ENCODE assay signal across 8 mouse cellular contexts in the genomic region with DNA sequence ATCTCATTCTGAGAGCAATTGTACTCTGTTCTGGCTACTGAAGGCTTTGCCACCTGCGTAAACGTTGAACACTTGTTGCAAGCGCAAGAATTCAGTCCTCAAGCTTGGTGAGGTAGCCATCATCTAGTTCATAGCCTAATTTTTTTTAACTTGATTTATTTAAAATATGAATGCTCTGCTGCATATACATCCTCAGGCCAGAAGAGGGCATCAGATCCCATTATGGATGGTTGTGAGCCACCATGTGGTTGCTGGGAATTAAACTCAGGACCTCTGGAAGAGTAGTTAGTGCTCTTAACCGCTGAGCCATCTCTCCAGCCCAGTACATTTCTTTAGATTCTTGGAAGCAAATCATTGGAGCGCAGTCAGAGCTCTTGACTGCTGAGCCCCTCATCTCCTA.
DNase-seq lines count a peak whose midpoint lies in the region; ATAC-seq and TF ChIP-seq lines count a peak whose summit lies in the region.
"Not testable (repeated sequence)": the region's sequence is repeated elsewhere in the genome, so short reads cannot be mapped to it uniquely, and the experiment has no call there.

No protein-coding gene starts in this region.

- H3K79me2 ChIP-seq in CH12.LX (replicated peaks; ENCODE audit: control insufficient read depth, extremely low read depth, insufficient read depth, poor library complexity, severe bottlenecking): not testable (repeated sequence)

- H3K27me3 ChIP-seq in CH12.LX (replicated peaks); forebrain, postnatal 0 days (ENCODE audit: insufficient read depth, low read length); liver, embryonic 14.5 days (ENCODE audit: control insufficient read depth, insufficient read depth, low read length); stomach, postnatal 0 days (ENCODE audit: control insufficient read depth, insufficient read depth, low read length): not testable (repeated sequence)

- H3K36me3 ChIP-seq in CH12.LX (replicated peaks in 1 of 2; ENCODE audit: control insufficient read depth in 1 of 2, insufficient read depth in 1 of 2, low read length in 1 of 2): peaks cover 42 to 85% of the 10 kb centered on the region in 2 experiments
- H3K36me3 ChIP-seq in forebrain, postnatal 0 days (ENCODE audit: insufficient read depth): peaks cover 55% of the 10 kb centered on the region
- H3K36me3 ChIP-seq in liver, embryonic 14.5 days (replicated peaks; ENCODE audit: control insufficient read depth, insufficient read depth, low read depth): peaks cover 61% of the 10 kb centered on the region
- H3K36me3 ChIP-seq in stomach, postnatal 0 days (ENCODE audit: control insufficient read depth, insufficient read depth, low read length): peaks cover 20% of the 10 kb centered on the region; the same call in 1 of the 2 replicates

- DNase-seq in 3T3-L1 (ENCODE audit: low read depth, low spot score) (peak; percentile 25), R1 (ENCODE audit: low read depth, low spot score) (peak; percentile 28)
- not testable (repeated sequence) for DNase-seq in CH12.LX (ENCODE audit: extremely low read depth); forebrain, postnatal 0 days; liver, embryonic 14.5 days (ENCODE audit: low read depth in 3 of 3, low spot score in 3 of 3); stomach, postnatal 0 days (ENCODE audit: low spot score)
- peak; percentile 17 for DNase-seq in induced T-regulatory cell, adult 2 months (ENCODE audit: low read depth)
- DNase-seq in lung, postnatal 36 days: peak; percentile 20

- not testable (repeated sequence) for ATAC-seq in forebrain, postnatal 0 days; liver, embryonic 14.5 days (ENCODE audit: insufficient read depth); stomach, postnatal 0 days (ENCODE audit: low FRiP score, low TSS enrichment)

- 93% methylated on average over 5 of the region's 5 CpGs for WGBS in forebrain, postnatal 0 days
- 93% methylated on average over 5 of the region's 5 CpGs for WGBS in liver, embryonic 14.5 days (ENCODE audit: insufficient replicate concordance)
- 95% methylated on average over 5 of the region's 5 CpGs for WGBS in stomach, postnatal 0 days

- dilution Hi-C loops in CH12.LX (cut with MboI; ENCODE audit: extremely low pct_ligation_motif_present, extremely low pct_unique_long_range_greater_than_20kb, low sequenced_read_pairs): not testable (repeated sequence)

- H3K9ac ChIP-seq in CH12.LX (ENCODE audit: insufficient read depth, low read depth); forebrain, postnatal 0 days; liver, embryonic 14.5 days (replicated peaks); stomach, postnatal 0 days (ENCODE audit: low read length): not testable (repeated sequence)

- H3K4me3 ChIP-seq in CH12.LX (replicated peaks in 1 of 3; ENCODE audit: low read depth in 2 of 3, low read length in 2 of 3, poor library complexity in 1 of 3); forebrain, postnatal 0 days (ENCODE audit: low read depth, low read length); liver, embryonic 14.5 days (ENCODE audit: insufficient read depth in 1 of 2, low read depth in 2 of 2, low read length in 2 of 2); stomach, postnatal 0 days (ENCODE audit: low read depth, low read length): not testable (repeated sequence)

- not testable (repeated sequence) for TF ChIP-seq EP300 in CH12.LX (IDR thresholded peaks at IDR 0.05; ENCODE audit: low read length); liver, embryonic 14.5 days (IDR thresholded peaks at IDR 0.05; ENCODE audit: low read depth); stomach, postnatal 0 days (optimal IDR thresholded peaks at IDR 0.05)

- not testable (repeated sequence) for H3K27ac ChIP-seq in CH12.LX (ENCODE audit: insufficient read depth, low read depth); forebrain, postnatal 0 days (ENCODE audit: low read depth, low read length); liver, embryonic 14.5 days; stomach, postnatal 0 days (replicated peaks)

- TF ChIP-seq CTCF in CH12.LX (conservative IDR thresholded peaks at IDR 0.05 in 1 of 2, IDR thresholded peaks at IDR 0.05 in 1 of 2; ENCODE audit: low read depth in 2 of 2, low read length in 2 of 2): peak; percentile 10 to 31; a peak in 3 of 4 replicates
- TF ChIP-seq CTCF in forebrain, postnatal 0 days (IDR thresholded peaks at IDR 0.05; ENCODE audit: low read depth): peak; percentile 47
- peak; percentile 40 for TF ChIP-seq CTCF in liver, embryonic 14.5 days (IDR thresholded peaks at IDR 0.05; ENCODE audit: low read depth)
- peak; percentile 58 for TF ChIP-seq CTCF in stomach, postnatal 0 days (IDR thresholded peaks at IDR 0.05; ENCODE audit: low read depth)

- not testable (repeated sequence) for H3K9me3 ChIP-seq in CH12.LX (replicated peaks; ENCODE audit: low read length); forebrain, postnatal 0 days (ENCODE audit: low read length); liver, embryonic 14.5 days (ENCODE audit: control insufficient read depth, low read length); stomach, postnatal 0 days (ENCODE audit: control insufficient read depth, low read length)

- not testable (repeated sequence) for H3K4me2 ChIP-seq in CH12.LX (ENCODE audit: insufficient read depth, low read depth, poor library complexity, severe bottlenecking); forebrain, postnatal 0 days (ENCODE audit: low read depth); liver, embryonic 14.5 days (ENCODE audit: low read depth); stomach, postnatal 0 days (replicated peaks; ENCODE audit: low read depth)

- in situ Hi-C loops in CH12.LX (cut with MboI; ENCODE audit: low pct_ligation_motif_present, low pct_unique_long_range_greater_than_20kb, low sequenced_read_pairs): loop anchor here (25.0 kb wide), 1 partner anchor 94 kb away; no protein-coding TSS in a partner anchor

- TF ChIP-seq RAD21 in CH12.LX (IDR thresholded peaks at IDR 0.05; ENCODE audit: low read depth, low read length): not testable (repeated sequence)

- not testable (repeated sequence) for H3K4me1 ChIP-seq in CH12.LX (ENCODE audit: control insufficient read depth in 1 of 2, insufficient read depth in 2 of 2); forebrain, postnatal 0 days (ENCODE audit: insufficient read depth); liver, embryonic 14.5 days (replicated peaks; ENCODE audit: control insufficient read depth in 2 of 2, insufficient read depth in 2 of 2, low read length in 1 of 2); stomach, postnatal 0 days (replicated peaks; ENCODE audit: control insufficient read depth, insufficient read depth)

- TF ChIP-seq POLR2A in CH12.LX (IDR thresholded peaks at IDR 0.05; ENCODE audit: low read depth, low read length): not testable (repeated sequence)
